Mouse (Mus musculus): Measurements from ENCODE around the gene Elf4. TPM values are rescaled to one million over a fixed set of nuclear protein-coding genes. Genes with fewer than 3 reads are reported as not detected.

The Elf4 gene
- 0.06 and 0.09 TPM in 2 replicates for polyA plus RNA-seq (2012)

DNA sequence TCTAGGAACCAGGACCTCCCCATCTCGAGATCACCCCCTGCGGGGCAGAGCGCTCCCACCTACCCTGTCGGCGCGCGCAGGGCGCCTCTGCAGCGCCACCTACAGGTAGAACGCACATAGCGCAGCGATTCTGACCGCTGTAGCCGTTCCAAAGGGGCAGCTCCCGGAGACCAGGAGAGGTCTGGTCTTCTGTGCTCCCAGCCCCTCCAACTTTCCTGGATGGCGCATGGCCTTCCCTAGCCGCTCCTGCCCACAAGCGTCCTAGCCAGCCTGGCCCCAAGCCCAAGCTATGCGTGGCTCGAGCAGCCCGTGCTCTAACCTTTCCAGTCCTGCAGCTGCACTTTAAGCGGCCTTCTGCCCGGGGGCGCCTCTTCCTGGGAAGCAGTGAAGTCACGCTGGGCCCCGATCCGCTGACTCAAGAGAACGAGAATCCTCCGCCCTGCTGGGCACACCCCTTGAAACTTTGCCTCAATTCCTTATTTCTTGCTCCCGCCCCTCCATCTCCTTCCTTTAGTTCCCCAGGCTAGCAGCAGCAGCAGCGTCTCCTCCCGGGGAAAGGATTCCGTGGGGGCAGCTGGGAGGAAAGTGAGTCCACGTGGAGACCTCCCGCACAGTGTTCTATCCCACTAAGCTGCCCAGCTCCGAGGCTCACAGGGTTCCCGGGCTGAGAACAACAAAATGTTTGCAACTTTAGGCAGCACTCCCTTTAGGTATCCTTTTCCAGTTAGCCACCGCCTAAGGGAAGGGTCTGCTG, at the start of gene Elf4:
Gene Elf4, minus strand, starts transcription at position 379 of the 754 bp plus-strand sequence.
- TF ChIP-seq GATA1 (IDR thresholded peaks at IDR 0.05; ENCODE audit: low read length) (no peak), TAL1 (IDR thresholded peaks at IDR 0.05; ENCODE audit: low read length) (no peak)
- H3K4me1 ChIP-seq (ENCODE audit: control insufficient read depth): peaks cover 9% of the 10 kb centered on the region
- peaks cover 3% of the 10 kb centered on the region; the same call in 1 of the 2 replicates for H3K9me3 ChIP-seq (ENCODE audit: control insufficient read depth, low read length)
- H3K4me3 ChIP-seq (replicated peaks): peak within 1 kb of the TSS; percentile 35
- peaks cover 9% of the 10 kb centered on the region for H3K27me3 ChIP-seq (ENCODE audit: control insufficient read depth)
- H3K36me3 ChIP-seq (ENCODE audit: control insufficient read depth): no peaks in the 10 kb centered on the region

DNA sequence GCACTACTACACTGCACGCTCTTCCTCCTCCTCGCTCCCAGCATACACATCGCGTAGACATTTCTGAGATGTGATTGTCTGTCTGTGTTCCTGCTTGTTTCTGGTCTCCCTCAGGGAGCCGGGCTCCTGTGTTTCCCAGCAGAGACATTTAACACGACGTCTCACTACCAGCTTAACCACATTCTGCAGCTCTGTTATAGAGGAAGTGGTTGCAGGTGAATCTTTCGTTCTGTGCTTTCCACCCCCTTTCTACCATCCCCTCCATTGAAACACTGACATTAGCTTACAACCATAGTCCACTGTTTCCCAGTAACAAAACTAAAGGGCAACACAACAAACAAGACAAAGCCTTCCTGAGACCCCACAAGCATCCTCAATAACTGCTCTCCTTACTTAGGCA, 30.8 kb upstream of the Elf4 start:
- Histone ChIP-seq H3K4me3 (replicated peaks) (no peak overlapping the region), H3K9me3 (ENCODE audit: control insufficient read depth, low read length) (no peaks in the 10 kb centered on the region), H3K4me1 (ENCODE audit: control insufficient read depth) (no peaks in the 10 kb centered on the region), H3K36me3 (ENCODE audit: control insufficient read depth) (peaks cover 48% of the 10 kb centered on the region), H3K27me3 (ENCODE audit: control insufficient read depth) (no peaks in the 10 kb centered on the region)
- no peak for TF ChIP-seq GATA1 (IDR thresholded peaks at IDR 0.05; ENCODE audit: low read length)
- no peak for TF ChIP-seq TAL1 (IDR thresholded peaks at IDR 0.05; ENCODE audit: low read length)

DNA sequence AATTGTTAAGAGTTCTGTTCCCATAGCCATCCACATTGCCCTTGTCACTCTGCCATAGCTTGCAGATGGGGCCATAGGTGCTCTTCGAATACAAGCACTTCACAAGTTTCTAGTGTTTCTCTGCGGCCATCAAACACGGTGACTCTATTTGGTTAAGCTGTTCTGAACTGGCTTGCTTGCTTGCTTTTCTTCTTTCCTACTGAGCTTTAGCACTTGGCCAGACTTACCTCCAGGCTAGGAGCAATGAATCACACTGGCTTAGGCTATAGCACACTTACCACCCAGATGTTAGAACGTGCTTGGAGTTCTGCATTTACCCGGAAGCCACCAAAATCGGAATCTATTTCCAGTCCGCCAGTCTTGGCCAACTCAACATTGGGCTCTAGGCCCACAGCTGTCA, 18.8 kb upstream of the Elf4 start:
- TF ChIP-seq GATA1 (IDR thresholded peaks at IDR 0.05; ENCODE audit: low read length) (no peak), TAL1 (IDR thresholded peaks at IDR 0.05; ENCODE audit: low read length) (no peak)

DNA sequence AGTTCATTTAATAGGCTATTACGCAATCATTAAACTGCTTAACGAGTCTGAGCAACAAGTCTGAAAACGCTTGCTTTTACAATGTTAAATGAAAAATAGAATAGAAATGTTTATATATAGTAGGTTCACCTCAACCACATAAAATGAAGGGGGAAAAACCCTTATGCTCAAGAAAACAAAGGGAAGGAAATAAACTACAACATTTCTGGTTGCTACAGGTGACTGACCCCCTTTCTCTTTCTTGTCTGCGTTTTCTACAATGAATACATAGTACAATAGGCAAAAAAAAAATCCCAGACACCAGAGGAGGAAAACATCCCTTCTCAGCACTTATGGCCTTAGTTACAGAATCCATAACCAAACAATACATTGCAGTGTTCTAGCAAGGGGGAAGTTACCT, 18.2 kb upstream of the Elf4 start:
- TF ChIP-seq TAL1 (IDR thresholded peaks at IDR 0.05; ENCODE audit: low read length) (no peak), GATA1 (IDR thresholded peaks at IDR 0.05; ENCODE audit: low read length) (no peak)
- Histone ChIP-seq H3K4me3 (replicated peaks) (no peak overlapping the region), H3K4me1 (ENCODE audit: control insufficient read depth) (no peaks in the 10 kb centered on the region), H3K27me3 (ENCODE audit: control insufficient read depth) (no peaks in the 10 kb centered on the region), H3K9me3 (ENCODE audit: control insufficient read depth, low read length) (no peaks in the 10 kb centered on the region), H3K36me3 (ENCODE audit: control insufficient read depth) (peaks cover 69% of the 10 kb centered on the region)

More for the DNA sequence above, 18.8 kb upstream of the Elf4 start:
- Histone ChIP-seq H3K27me3 (ENCODE audit: control insufficient read depth) (no peaks in the 10 kb centered on the region), H3K4me3 (replicated peaks) (no peak overlapping the region), H3K4me1 (ENCODE audit: control insufficient read depth) (no peaks in the 10 kb centered on the region), H3K36me3 (ENCODE audit: control insufficient read depth) (peaks cover 67% of the 10 kb centered on the region), H3K9me3 (ENCODE audit: control insufficient read depth, low read length) (no peaks in the 10 kb centered on the region)

DNA sequence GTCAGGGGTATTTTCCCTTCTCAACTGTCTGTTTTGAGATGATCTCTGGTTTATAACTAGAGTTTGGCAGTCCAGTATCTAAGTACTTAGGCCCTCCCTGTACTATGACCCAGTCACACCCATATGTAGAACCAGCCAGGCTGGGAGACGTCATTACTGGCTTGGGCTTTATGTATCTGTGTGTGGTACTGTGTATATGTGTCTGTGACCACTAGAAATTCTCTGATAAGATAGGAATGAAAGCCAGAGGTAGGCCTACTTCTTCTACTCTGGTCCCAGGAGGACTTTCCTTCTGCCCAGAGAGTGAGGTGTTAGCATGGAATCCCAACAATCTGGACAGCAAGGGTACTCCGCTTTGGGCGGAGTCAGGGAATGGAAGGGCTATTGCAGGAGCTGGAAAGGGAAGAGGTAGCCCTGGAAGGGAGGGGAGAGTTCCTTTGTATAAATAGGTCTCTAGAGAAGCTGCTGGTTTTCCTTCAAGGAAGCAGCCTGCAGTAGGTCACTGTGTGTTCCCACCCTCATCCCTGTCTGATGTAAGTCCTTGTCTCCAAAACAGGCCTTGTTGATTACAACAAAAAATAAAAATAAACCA, 4.5 kb upstream of the Elf4 start:
- Histone ChIP-seq H3K27me3 (ENCODE audit: control insufficient read depth) (peaks cover 9% of the 10 kb centered on the region), H3K4me1 (ENCODE audit: control insufficient read depth) (peaks cover 8% of the 10 kb centered on the region), H3K4me3 (replicated peaks) (no peak overlapping the region), H3K36me3 (ENCODE audit: control insufficient read depth) (peaks cover 2% of the 10 kb centered on the region), H3K9me3 (ENCODE audit: control insufficient read depth, low read length) (peaks cover 3% of the 10 kb centered on the region; the same call in 1 of the 2 replicates)
- TF ChIP-seq GATA1 (IDR thresholded peaks at IDR 0.05; ENCODE audit: low read length) (no peak), TAL1 (IDR thresholded peaks at IDR 0.05; ENCODE audit: low read length) (no peak)

DNA sequence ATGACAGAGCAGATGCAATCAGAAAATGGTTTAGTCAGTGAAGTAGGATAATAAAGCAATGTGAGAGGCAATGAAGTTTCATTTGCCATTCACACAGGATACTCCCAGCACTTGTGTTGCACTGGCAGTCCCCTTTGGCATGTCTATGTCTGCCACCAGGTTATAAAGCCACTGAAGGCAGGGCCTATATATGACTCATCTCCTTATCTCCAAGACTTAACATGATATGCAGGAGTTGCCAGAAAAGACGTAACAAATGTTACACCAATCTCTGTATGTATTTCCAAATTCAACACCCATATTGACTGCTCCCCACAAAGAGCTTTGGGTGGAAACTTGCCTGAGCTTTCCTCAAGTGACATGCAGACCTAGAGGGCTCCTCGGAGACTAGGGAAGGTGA, 3.2 kb upstream of the Elf4 start:
- TF ChIP-seq GATA1 (IDR thresholded peaks at IDR 0.05; ENCODE audit: low read length) (no peak), TAL1 (IDR thresholded peaks at IDR 0.05; ENCODE audit: low read length) (no peak)
- Histone ChIP-seq H3K9me3 (ENCODE audit: control insufficient read depth, low read length) (peaks cover 3% of the 10 kb centered on the region; the same call in 1 of the 2 replicates), H3K4me1 (ENCODE audit: control insufficient read depth) (peaks cover 9% of the 10 kb centered on the region), H3K36me3 (ENCODE audit: control insufficient read depth) (no peaks in the 10 kb centered on the region), H3K4me3 (replicated peaks) (no peak overlapping the region), H3K27me3 (ENCODE audit: control insufficient read depth) (peaks cover 9% of the 10 kb centered on the region)

DNA sequence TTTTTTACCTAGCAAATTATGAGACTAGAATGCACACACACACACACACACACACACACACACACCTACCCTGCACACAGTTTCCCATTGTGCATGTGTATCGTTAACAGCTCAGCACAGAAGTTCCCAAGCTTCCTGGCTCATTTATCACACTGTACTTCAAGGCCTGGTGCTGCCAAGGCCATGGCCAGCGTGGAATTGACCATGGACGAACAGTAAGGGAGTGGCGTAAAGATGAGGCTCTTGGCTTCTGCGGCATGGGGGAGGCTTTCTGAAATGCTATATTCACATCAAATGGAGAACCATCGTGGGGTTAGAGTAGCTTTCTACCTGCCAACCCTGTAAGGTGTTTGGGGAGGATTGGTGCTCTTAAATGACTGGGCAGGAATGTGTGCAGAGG, 1.5 kb upstream of the Elf4 start:
- Histone ChIP-seq H3K4me1 (ENCODE audit: control insufficient read depth) (peaks cover 9% of the 10 kb centered on the region), H3K36me3 (ENCODE audit: control insufficient read depth) (no peaks in the 10 kb centered on the region), H3K9me3 (ENCODE audit: control insufficient read depth, low read length) (peaks cover 3% of the 10 kb centered on the region; the same call in 1 of the 2 replicates), H3K4me3 (replicated peaks) (no peak overlapping the region), H3K27me3 (ENCODE audit: control insufficient read depth) (peaks cover 9% of the 10 kb centered on the region)
- no peak for TF ChIP-seq GATA1 (IDR thresholded peaks at IDR 0.05; ENCODE audit: low read length)
- TF ChIP-seq TAL1 (IDR thresholded peaks at IDR 0.05; ENCODE audit: low read length): no peak

DNA sequence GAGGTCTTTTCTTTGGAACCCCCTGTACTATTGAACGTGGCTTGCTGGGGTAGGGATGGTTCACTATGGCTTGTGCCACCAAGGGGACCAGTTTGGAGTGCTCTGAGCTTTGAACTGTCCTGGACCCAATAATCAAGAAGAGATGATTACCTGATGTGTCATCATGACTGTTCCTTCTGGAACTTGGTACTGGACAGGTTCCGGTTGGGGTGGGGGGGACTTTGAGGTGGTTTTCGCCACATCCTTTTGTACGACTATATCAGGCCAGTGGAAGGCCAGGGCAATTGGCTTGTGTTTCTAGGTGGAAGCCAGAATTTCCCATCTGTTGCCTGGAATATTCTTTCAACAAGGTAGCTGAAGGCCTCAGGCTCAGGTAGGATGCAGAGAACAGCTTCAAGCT, 704 bp upstream of the Elf4 start:
- peaks cover 9% of the 10 kb centered on the region for H3K4me1 ChIP-seq (ENCODE audit: control insufficient read depth)
- no peak overlapping the region for H3K4me3 ChIP-seq (replicated peaks)
- peaks cover 9% of the 10 kb centered on the region for H3K27me3 ChIP-seq (ENCODE audit: control insufficient read depth)
- no peaks in the 10 kb centered on the region for H3K36me3 ChIP-seq (ENCODE audit: control insufficient read depth)
- H3K9me3 ChIP-seq (ENCODE audit: control insufficient read depth, low read length): peaks cover 3% of the 10 kb centered on the region; the same call in 1 of the 2 replicates
- TF ChIP-seq GATA1 (IDR thresholded peaks at IDR 0.05; ENCODE audit: low read length): no peak
- TF ChIP-seq TAL1 (IDR thresholded peaks at IDR 0.05; ENCODE audit: low read length): no peak

DNA sequence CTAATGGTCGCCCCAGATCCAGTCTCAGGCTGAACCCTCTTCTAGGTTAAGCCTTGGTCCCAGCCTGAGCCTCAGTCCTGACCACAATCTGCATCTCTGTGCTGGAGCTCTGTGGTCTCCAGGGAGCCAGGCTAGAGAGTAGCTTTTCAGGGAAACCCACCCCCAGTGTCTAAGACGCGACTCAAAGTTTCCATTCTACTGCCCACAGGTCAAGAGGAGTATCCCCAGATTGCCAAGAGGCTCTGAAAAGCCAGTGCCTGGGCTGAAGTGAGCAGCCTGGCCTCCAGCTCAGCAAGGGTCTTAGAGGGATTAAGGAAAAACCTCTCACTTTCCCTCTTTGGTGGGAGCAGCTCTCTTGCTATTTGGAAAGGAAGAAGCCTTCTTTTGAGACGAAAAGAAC, 635 bp downstream of the Elf4 start:
- Histone ChIP-seq H3K36me3 (ENCODE audit: control insufficient read depth) (no peaks in the 10 kb centered on the region), H3K4me3 (replicated peaks) (peak overlapping the region; percentile 35), H3K9me3 (ENCODE audit: control insufficient read depth, low read length) (peaks cover 3% of the 10 kb centered on the region; the same call in 1 of the 2 replicates), H3K4me1 (ENCODE audit: control insufficient read depth) (peaks cover 9% of the 10 kb centered on the region), H3K27me3 (ENCODE audit: control insufficient read depth) (peaks cover 9% of the 10 kb centered on the region)
- no peak for TF ChIP-seq TAL1 (IDR thresholded peaks at IDR 0.05; ENCODE audit: low read length)
- no peak for TF ChIP-seq GATA1 (IDR thresholded peaks at IDR 0.05; ENCODE audit: low read length)
